Mouse (Mus musculus) liver, embryonic 14.5 days (tissue): ENCODE results near the gene Arhgap42. TPM values are rescaled to one million over a fixed set of nuclear protein-coding genes. Genes with fewer than 3 reads are reported as not detected.
A peak's percentile ranks its signal among the peaks of the same experiment; 100 is the strongest.

Experiments
- ATAC-seq: fragments of 200-750 bp; cut with Nextera tagmentation; 2 replicates; pipeline ENCODE4 v1.8.0; 2017; ENCODE audit warnings: moderate number of reproducible peaks, mild to moderate bottlenecking, moderate library complexity; ENCODE audit not compliant: insufficient read depth
- DNase-seq, 3 experiments: peaks; one replicate each; pipeline ENCODE4 v3.0.0-alpha.2; 2012 to 2013; ENCODE audit warnings: low read depth in 3 of 3, low spot score in 3 of 3
- H3K27ac ChIP-seq: fragments of 300-500 bp; sonication (generic); 2 replicates; pipeline ENCODE4 v1.5.1; 2014; ENCODE audit warnings: moderate library complexity, mild to moderate bottlenecking, control low read depth, inconsistent platforms
- H3K27me3 ChIP-seq: fragments of 300-500 bp; sonication (generic); 2 replicates; pipeline ENCODE4 v1.6.1; 2014; ENCODE audit warnings: mild to moderate bottlenecking, low read length, moderate library complexity; ENCODE audit not compliant: control insufficient read depth, insufficient read depth
- H3K36me3 ChIP-seq: fragments of 300-500 bp; sonication (generic); replicated peaks from 2 replicates; pipeline ENCODE4 v1.6.1; 2014; ENCODE audit warnings: low read depth; ENCODE audit not compliant: control insufficient read depth, insufficient read depth
- H3K4me1 ChIP-seq, 2 experiments: fragments of 200-500 bp in 1 of 2; fragments of 300-500 bp in 1 of 2; sonication (generic) in 1 of 2; replicated peaks; 2 replicates each; pipeline ENCODE4 v1.6.1; 2012 to 2014; ENCODE audit warnings: antibody characterized with exemption in 1 of 2, inconsistent platforms in 1 of 2, low read length in 1 of 2; ENCODE audit not compliant: control insufficient read depth in 2 of 2, insufficient read depth in 2 of 2
- H3K4me2 ChIP-seq: fragments of 300-500 bp; sonication (generic); 2 replicates; pipeline ENCODE4 v1.6.1; 2014; ENCODE audit warnings: low read depth, mild to moderate bottlenecking, control low read depth, moderate library complexity
- H3K4me3 ChIP-seq, 2 experiments: fragments of 200-500 bp in 1 of 2; fragments of 300-500 bp in 1 of 2; sonication (generic) in 1 of 2; 2 replicates each; pipeline ENCODE4 v1.5.1; 2012 to 2014; ENCODE audit warnings: low read depth in 2 of 2, low read length in 2 of 2, mild to moderate bottlenecking in 2 of 2, control low read depth in 1 of 2, inconsistent platforms in 1 of 2, moderate library complexity in 1 of 2; ENCODE audit not compliant: insufficient read depth in 1 of 2
- H3K9ac ChIP-seq: fragments of 300-500 bp; sonication (generic); replicated peaks from 2 replicates; pipeline ENCODE4 v1.6.1; 2014; ENCODE audit warnings: mild to moderate bottlenecking, control low read depth, moderate library complexity
- H3K9me3 ChIP-seq: fragments of 300-500 bp; sonication (generic); 2 replicates; pipeline ENCODE4 v1.6.1; 2016; ENCODE audit warnings: low read length, mixed read lengths; ENCODE audit not compliant: control insufficient read depth
- CTCF ChIP-seq: IDR thresholded peaks from 2 replicates; pipeline ENCODE4 v1.5.1; 2016; ENCODE audit warnings: antibody characterized with exemption, low read depth, control low read depth
- EP300 ChIP-seq: IDR thresholded peaks from 2 replicates; pipeline ENCODE4 v1.6.1; 2016; ENCODE audit warnings: antibody characterized with exemption, low read depth
- WGBS: fragments of 180-500 bp; shearing (Covaris S2); extraction: QIAGEN DNeasy Blood & Tissue Kit; methylation state at CpG from one replicate; pipeline ENCODE4 v1.1.7; 2014; ENCODE audit not compliant: insufficient replicate concordance; 5-methylcytosine and 5-hydroxymethylcytosine counted together
- polyA plus RNA-seq, 2 experiments: library from polyadenylated mRNA; depleted of rRNA in 1 of 2; stranded (reverse) in 1 of 2; unstranded in 1 of 2; fragments of >200 nt; fragmentation: Nextera tagmentation in 1 of 2; extraction: Ambion mirVana in 1 of 2; gene quantifications; 2 replicates each; pipeline versions ENCODE4 v1.2.1 to v1.2.3; 2012 to 2014

Arhgap42 gene
- polyA plus RNA-seq, 2 experiments: 2.0 to 4.4 TPM

DNA sequence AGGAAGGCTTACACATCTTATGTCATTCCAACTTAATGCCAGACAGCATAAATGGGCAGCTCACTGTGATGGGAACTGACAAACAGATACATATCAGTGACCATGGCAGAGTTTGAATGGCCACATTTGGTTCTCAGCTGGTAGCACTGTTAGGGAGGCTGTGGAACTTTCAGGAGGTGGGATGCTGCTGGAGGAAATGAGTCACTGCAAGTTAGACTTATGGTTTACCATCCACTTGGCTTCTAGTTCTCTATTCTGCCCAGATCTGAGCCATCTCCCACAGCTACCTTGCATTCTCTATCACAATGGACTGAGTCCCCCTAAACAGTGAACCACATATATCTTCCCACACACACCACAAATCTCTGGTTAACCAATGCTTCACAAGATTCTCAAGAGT, 186.0 kb downstream of the Arhgap42 start:
- DNase-seq (no peak), ATAC-seq (no peak)
- H3K9me3 ChIP-seq: no peaks in the 10 kb centered on the region
- no peak overlapping the region for H3K4me3 ChIP-seq
- H3K27me3 ChIP-seq: no peaks in the 10 kb centered on the region
- H3K27ac ChIP-seq: no peak overlapping the region
- no peak overlapping the region for H3K4me2 ChIP-seq
- no peaks in the 10 kb centered on the region for H3K4me1 ChIP-seq
- no peak overlapping the region for H3K9ac ChIP-seq
- no peaks in the 10 kb centered on the region for H3K36me3 ChIP-seq
- TF ChIP-seq CTCF (no peak), EP300 (no peak)

DNA sequence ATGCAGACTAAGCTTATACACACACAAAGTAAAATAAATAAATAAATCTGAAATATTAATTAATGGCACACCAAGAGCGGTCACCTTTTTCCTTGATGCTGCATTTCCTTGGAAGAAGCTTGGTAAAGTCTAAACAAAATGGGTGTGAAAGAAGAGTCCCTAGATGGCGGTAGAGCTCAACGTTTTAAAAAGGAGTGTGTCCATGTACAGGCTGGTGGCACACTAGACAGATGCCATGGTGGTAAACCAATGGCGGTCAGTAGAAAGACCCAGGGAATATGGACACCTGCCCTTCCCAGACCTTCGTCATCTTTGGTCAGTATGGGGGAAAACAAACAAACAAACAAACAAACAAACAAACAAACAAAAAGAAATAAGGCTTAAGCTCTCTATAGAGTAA, 187.7 kb downstream of the Arhgap42 start:
- H3K4me3 ChIP-seq: no peak overlapping the region

DNA sequence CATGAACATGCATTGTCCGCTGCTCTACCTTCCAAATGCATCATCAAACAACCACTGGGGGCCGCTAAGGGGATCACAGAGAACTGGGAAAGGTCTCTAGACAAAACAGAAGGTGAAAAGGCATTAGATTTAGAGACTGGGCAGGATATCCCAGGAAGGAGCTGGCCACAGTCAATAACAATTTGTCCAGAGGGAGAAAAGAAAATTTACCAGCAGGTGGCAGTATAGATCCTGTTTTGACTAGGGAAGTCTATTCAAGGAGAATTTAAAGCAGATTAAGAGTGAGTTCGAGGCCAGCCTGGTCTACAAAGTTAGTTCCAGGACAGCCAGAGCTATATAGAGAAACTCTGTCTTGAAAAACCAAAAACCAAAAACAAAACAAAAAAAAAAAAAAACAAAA, 189.7 kb downstream of the Arhgap42 start:
- no peak overlapping the region for H3K4me2 ChIP-seq
- no peaks in the 10 kb centered on the region for H3K4me1 ChIP-seq
- H3K9ac ChIP-seq: no peak overlapping the region
- ATAC-seq: no peak
- no peak overlapping the region for H3K4me3 ChIP-seq
- H3K27me3 ChIP-seq: no peaks in the 10 kb centered on the region
- no peak overlapping the region for H3K27ac ChIP-seq
- no peaks in the 10 kb centered on the region for H3K9me3 ChIP-seq
- peak in 1 of 3 experiments; percentile 3 for DNase-seq
- no peaks in the 10 kb centered on the region for H3K36me3 ChIP-seq
- TF ChIP-seq EP300: no peak
- TF ChIP-seq CTCF: no peak
- WGBS: 38% methylated on average over 3 of the region's 3 CpGs

More for the DNA sequence above, 187.7 kb downstream of the Arhgap42 start:
- WGBS: 40% methylated on average over 5 of the region's 5 CpGs
- Histone ChIP-seq H3K4me1 (no peaks in the 10 kb centered on the region), H3K27ac (no peak overlapping the region), H3K4me2 (no peak overlapping the region), H3K27me3 (no peaks in the 10 kb centered on the region), H3K9me3 (no peaks in the 10 kb centered on the region), H3K36me3 (no peaks in the 10 kb centered on the region), H3K9ac (no peak overlapping the region)
- ATAC-seq (no peak), DNase-seq (no peak)
- TF ChIP-seq CTCF (peak; percentile 24; the same call in 1 of the 2 replicates), EP300 (no peak)

DNA sequence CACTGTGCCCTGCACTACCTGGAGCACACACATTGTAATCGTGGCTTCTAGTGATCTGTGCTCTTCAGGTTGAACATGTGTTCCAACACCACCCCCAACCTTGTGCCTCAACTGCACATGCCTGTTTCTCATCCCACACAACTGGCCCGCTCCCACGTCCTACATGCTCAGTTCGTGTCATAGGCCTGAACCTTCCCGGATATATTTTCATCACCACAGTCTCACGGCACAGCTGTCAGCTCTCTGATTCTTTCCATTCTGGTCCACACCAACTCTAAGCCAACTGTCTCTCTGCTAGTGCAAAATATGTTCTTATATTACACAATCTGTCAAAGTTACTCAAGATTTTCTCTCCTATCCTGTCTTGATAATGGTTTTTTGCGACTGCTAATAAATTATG, 197.9 kb downstream of the Arhgap42 start:
- Histone ChIP-seq H3K9me3 (no peaks in the 10 kb centered on the region), H3K4me3 (no peak overlapping the region), H3K4me2 (no peak overlapping the region), H3K9ac (no peak overlapping the region), H3K36me3 (no peaks in the 10 kb centered on the region), H3K27ac (no peak overlapping the region), H3K27me3 (no peaks in the 10 kb centered on the region), H3K4me1 (no peaks in the 10 kb centered on the region)
- no peak for TF ChIP-seq CTCF
- TF ChIP-seq EP300: no peak
- WGBS: 73% methylated on average over 7 of the region's 7 CpGs
- no peak for DNase-seq
- no peak for ATAC-seq

DNA sequence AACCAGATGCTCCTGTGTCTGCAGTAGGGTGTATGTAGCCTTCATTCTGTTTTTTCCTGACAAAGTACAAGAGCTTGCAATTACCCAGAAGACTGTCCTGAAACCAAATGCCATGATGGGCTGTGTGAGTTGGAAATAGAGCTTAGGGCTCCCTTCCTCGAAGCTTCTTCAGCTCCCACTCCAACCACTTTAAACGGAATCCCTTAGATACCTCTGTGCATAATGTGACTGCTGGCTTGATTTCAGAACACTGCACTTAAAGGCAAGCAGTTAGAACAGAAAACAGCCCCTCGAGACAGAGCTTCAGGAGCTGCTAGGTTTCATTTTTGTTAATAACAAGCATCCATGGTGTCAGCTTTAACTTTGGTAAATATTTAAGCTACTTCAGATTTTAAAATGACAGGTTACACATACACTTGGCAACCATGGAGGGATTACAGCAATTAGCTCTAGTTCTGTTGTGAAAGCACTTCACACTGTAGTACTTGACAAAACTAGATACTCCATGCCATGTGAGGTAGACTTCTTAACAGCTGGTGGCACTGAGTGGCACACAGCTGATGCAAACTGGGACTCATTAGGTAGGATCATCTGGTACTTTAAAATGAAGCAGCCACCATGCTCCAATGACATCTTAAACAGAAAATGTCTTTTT, 201.8 kb downstream of the Arhgap42 start:
- H3K27me3 ChIP-seq: no peaks in the 10 kb centered on the region
- no peak for TF ChIP-seq EP300
- TF ChIP-seq CTCF: no peak
- 54% methylated on average over 3 of the region's 3 CpGs for WGBS
- no peaks in the 10 kb centered on the region for H3K4me1 ChIP-seq
- DNase-seq (no peak), ATAC-seq (no peak)
- H3K9me3 ChIP-seq: no peaks in the 10 kb centered on the region
- H3K27ac ChIP-seq: no peak overlapping the region
- H3K36me3 ChIP-seq: no peaks in the 10 kb centered on the region
- H3K4me3 ChIP-seq: no peak overlapping the region
- no peak overlapping the region for H3K4me2 ChIP-seq
- H3K9ac ChIP-seq: no peak overlapping the region
